Mouse (Mus musculus) Patski (cell line): ENCODE data around the gene Igfbp3. TPM values are rescaled to one million over a fixed set of nuclear protein-coding genes. Genes with fewer than 3 reads are reported as not detected.

Experiments used
- ATAC-seq: fragments of 100-300 bp; one replicate; pipeline ENCODE4 v1.8.0; 2021
- CTCF ChIA-PET: fragments of 350-600 bp; sonication (Branson Sonifier 250); formaldehyde crosslinking; loops from one replicate; lab custom pipeline; 2022; ENCODE audit warnings: inconsistent platforms; lab: Charles Lee
- POLR2A ChIA-PET: fragments of 350-600 bp; sonication (Branson Sonifier 250); formaldehyde crosslinking; loops from one replicate; lab custom pipeline; 2022; ENCODE audit warnings: antibody characterized with exemption, inconsistent platforms; lab: Charles Lee
- DNase-seq: peaks from one replicate; pipeline ENCODE4 v3.0.0-alpha.2; 2011; ENCODE audit warnings: low read depth, low spot score
- H3K27me3 ChIP-seq: fragments of 371-371 bp; one replicate; pipeline ENCODE4 v1.5.1; 2021
- CTCF ChIP-seq: fragments of 100-300 bp; IDR thresholded peaks from one replicate; pipeline ENCODE4 v1.5.1; 2021
- in situ Hi-C: fragments of 300-500 bp; cut with MboI; formaldehyde crosslinking; loops from 3 replicates; pipeline ENCODE4 v1.11.1; 2018; ENCODE audit warnings: low pct_unique_long_range_greater_than_20kb, mixed read lengths
- polyA plus RNA-seq: library from polyadenylated mRNA; unstranded; gene quantifications from one replicate; pipeline ENCODE4 v1.2.3, GENCODE M21; 2021

Igfbp3 gene
- polyA plus RNA-seq, 1 experiment from 2014 or later, result 1.8 TPM

- H3K27me3 ChIP-seq, result peaks cover 44% of the 10 kb centered on the region
- DNase-seq (no peak), ATAC-seq (no peak)
- CTCF ChIA-PET, result interaction anchor here (0.7 to 1.9 kb wide), 2 partner anchors 10 to 1193 kb away, joined by 3 to 5 read pairs; no protein-coding TSS in a partner anchor
- no peak for TF ChIP-seq CTCF
- POLR2A ChIA-PET, result no interaction called here
- in situ Hi-C loops, result loop anchor here (25.0 kb wide), 1 partner anchor 925 kb away; no protein-coding TSS in a partner anchor
Measured at GRCm38 (mm10) chr11:7212126-7212798, 1.5 kb downstream of the Igfbp3 start.

- POLR2A ChIA-PET, result no interaction called here
- TF ChIP-seq CTCF, result no peak
- ATAC-seq (no peak), DNase-seq (no peak)
- H3K27me3 ChIP-seq, result peaks cover 50% of the 10 kb centered on the region
- CTCF ChIA-PET, result interaction anchor here (0.7 to 1.9 kb wide), 10 partner anchors 9 to 1196 kb away, joined by 3 to 8 read pairs (median 4); no protein-coding TSS in a partner anchor
- in situ Hi-C loops, result loop anchor here (25.0 kb wide), 1 partner anchor 926 kb away; no protein-coding TSS in a partner anchor
Measured at GRCm38 (mm10) chr11:7211211-7211610, 2.5 kb downstream of the Igfbp3 start.

DNA sequence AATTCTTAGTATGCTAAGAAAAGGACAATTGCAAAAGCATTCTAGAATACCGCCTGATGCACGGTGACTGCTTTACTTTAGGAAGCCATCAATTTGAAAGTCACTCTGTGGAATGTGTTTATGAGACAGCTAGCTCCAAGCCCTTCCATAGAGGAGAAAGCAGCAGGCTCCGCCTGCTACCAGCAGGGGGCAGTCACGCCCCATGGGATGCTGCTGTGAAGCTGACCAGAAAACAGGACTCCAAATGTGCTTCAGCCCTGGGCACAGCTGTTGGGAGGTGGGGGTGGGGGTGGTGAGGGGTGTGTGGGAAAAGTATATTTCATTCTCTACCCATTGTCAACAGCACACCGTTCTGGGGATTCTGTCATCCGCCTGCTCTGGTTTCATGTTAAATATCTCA lies 3.4 kb downstream of the Igfbp3 start:
- TF ChIP-seq CTCF, result peak; percentile 95
- peak; percentile 52 for ATAC-seq
- ChIA-PET CTCF (interaction anchor here (0.7 to 1.9 kb wide), 10 partner anchors 9 to 1196 kb away, joined by 3 to 8 read pairs (median 4); no protein-coding TSS in a partner anchor), POLR2A (no interaction called here)
- in situ Hi-C loops, result loop anchor here (25.0 kb wide), 1 partner anchor 927 kb away; no protein-coding TSS in a partner anchor
- DNase-seq, result no peak
- H3K27me3 ChIP-seq, result peaks cover 50% of the 10 kb centered on the region

- in situ Hi-C loops, result loop anchor here (10.0 to 25.0 kb wide), 3 partner anchors 361 to 1101 kb away; no protein-coding TSS in a partner anchor
- ATAC-seq (no peak), DNase-seq (no peak)
- H3K27me3 ChIP-seq, result peaks cover 38% of the 10 kb centered on the region
- ChIA-PET POLR2A (no interaction called here), CTCF (no interaction called here)
- no peak for TF ChIP-seq CTCF
Measured at GRCm38 (mm10) chr11:7203846-7204245, 9.9 kb downstream of the Igfbp3 start.

GRCm38 (mm10) chr11:7202206-7202605 lies 11.5 kb downstream of the Igfbp3 start:
- DNase-seq (no peak), ATAC-seq (no peak)
- H3K27me3 ChIP-seq, result peaks cover 33% of the 10 kb centered on the region
- in situ Hi-C loops, result loop anchor here (10.0 to 25.0 kb wide), 3 partner anchors 363 to 1103 kb away; no protein-coding TSS in a partner anchor
- CTCF ChIA-PET, result interaction anchor here (2.2 kb wide), 1 partner anchor 8 kb away, joined by 8 read pairs; no protein-coding TSS in a partner anchor
- TF ChIP-seq CTCF, result no peak
- POLR2A ChIA-PET, result no interaction called here

GRCm38 (mm10) chr11:7200393-7200783 lies 13.3 kb downstream of the Igfbp3 start:
- in situ Hi-C loops, result loop anchor here (10.0 to 25.0 kb wide), 3 partner anchors 364 to 1104 kb away; no protein-coding TSS in a partner anchor
- no peak for ATAC-seq
- H3K27me3 ChIP-seq, result peaks cover 20% of the 10 kb centered on the region
- POLR2A ChIA-PET, result no interaction called here
- no peak for TF ChIP-seq CTCF
- no peak for DNase-seq
- CTCF ChIA-PET, result interaction anchor here (0.9 to 2.2 kb wide), 3 partner anchors 10 to 1040 kb away, joined by 3 to 8 read pairs (median 3); no protein-coding TSS in a partner anchor

DNA sequence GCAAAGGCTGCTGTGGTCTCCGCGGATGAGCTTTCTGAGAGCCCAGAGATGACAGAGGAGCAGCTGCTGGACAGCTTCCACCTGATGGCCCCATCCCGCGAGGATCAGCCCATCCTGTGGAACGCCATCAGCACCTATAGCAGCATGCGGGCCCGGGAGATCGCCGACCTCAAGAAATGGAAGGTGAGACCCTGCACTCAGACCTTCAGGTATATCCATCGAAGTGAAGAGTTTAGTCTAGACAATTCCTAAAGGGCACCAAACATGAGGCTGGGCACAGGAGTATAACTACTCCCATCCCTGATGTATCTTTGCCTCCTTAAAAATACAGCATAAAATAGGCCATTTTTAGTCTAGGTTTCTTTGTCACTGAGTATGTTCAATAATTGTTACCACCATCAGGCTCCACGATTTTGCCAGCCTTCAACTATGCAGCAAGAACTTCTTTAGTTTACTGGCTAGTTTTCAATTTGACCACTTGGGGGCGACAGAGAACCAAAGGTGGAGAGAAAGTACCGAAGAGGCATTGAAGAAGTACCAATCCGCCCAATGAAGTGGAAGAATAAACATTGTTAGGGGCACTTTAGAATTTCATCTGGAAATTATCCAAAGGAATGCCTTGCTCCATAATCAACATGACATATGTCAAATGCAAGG lies 13.9 kb downstream of the Igfbp3 start:
- in situ Hi-C loops, result loop anchor here (10.0 to 25.0 kb wide), 3 partner anchors 365 to 1105 kb away; no protein-coding TSS in a partner anchor
- POLR2A ChIA-PET, result no interaction called here
- H3K27me3 ChIP-seq, result peaks cover 20% of the 10 kb centered on the region
- DNase-seq (no peak), ATAC-seq (no peak)
- peak; percentile 76 for TF ChIP-seq CTCF
- CTCF ChIA-PET, result interaction anchor here (0.9 to 2.2 kb wide), 3 partner anchors 10 to 1040 kb away, joined by 3 to 8 read pairs (median 3); no protein-coding TSS in a partner anchor

- in situ Hi-C loops, result no loop called here
- DNase-seq (no peak), ATAC-seq (no peak)
- ChIA-PET POLR2A (no interaction called here), CTCF (no interaction called here)
- H3K27me3 ChIP-seq, result peaks cover 20% of the 10 kb centered on the region
- TF ChIP-seq CTCF, result no peak
Measured at GRCm38 (mm10) chr11:7198481-7199256, 15.1 kb downstream of the Igfbp3 start.

GRCm38 (mm10) chr11:7198006-7198405 lies 15.7 kb downstream of the Igfbp3 start:
- no peak for ATAC-seq
- in situ Hi-C loops, result no loop called here
- no peak for TF ChIP-seq CTCF
- ChIA-PET CTCF (no interaction called here), POLR2A (no interaction called here)
- no peak for DNase-seq
- H3K27me3 ChIP-seq, result peaks cover 15% of the 10 kb centered on the region

DNA sequence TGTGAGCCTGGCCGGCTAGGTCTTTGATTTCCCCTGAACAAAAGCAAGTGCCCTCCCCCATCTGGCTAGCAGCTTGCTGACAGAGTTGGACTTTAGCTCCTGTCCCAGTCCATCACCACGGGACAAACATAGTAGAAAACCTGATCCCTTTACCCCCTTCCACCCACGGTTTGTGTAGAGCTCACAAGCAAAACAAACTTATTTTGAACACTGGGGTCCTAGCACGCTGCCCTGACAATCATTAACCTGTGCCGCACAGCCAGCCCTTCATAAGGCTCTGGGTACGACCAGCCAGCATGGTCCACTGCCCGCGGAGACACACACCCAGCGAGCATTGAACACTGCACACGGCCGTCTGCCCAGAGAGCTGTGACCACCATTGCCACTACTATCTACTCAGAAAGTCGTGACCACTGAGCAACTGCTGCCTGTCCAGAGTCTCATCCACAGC lies 16.2 kb downstream of the Igfbp3 start, which contains the start of gene Igfbp1:
Gene Igfbp1 (plus strand): TSS at position 292 of the 451 bp plus-strand sequence.
- POLR2A ChIA-PET, result interaction anchor here (0.8 kb wide), 1 partner anchor 539 kb away, joined by 4 read pairs; the partner anchor contains the start of gene Ramp3

More for the DNA sequence above, 16.2 kb downstream of the Igfbp3 start, which contains the start of gene Igfbp1:
- TF ChIP-seq CTCF, result no peak
- peaks cover 10% of the 10 kb centered on the region for H3K27me3 ChIP-seq
- in situ Hi-C loops, result no loop called here
- no peak for ATAC-seq
- DNase-seq, result no peak
- CTCF ChIA-PET, result no interaction called here
